In the genomic region with DNA sequence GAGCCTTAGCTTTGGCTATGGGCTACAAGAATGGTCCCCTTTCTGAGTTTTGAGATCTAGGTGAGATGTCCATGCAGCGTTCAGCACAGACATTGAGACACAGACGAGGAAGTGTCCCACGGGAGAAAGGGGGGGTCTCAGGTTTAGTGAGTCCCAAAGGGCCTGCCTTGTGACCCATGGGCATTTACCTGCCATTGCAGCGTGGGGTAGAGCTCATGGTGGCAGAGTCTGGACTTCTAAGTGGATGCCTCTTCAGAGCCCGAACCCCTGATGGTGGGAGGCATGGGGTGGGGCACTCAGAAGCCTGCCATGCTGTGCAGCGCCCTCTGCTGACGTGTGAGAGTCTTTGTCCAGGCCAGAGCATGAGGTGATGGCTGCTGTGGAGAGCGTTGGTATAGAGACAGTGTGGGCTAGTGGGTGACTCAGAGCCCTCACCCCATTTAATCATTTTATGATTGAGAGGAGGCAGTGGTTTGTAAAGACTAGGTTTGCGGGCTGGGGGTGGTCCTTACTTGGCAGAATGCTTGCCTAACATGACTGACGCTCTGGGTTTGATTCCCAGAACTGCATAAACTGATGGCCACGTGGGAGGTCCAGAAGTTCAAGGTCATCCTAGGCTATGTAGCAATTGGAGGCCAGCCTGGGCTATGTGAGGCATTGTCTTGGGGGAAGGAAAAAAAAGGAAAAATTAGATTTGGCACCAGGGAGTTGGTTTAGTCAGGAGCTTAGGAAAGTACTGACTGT, we compare ENCODE assay signal across 12 mouse cellular contexts. TPM values are rescaled to one million over a fixed set of nuclear protein-coding genes. Genes with fewer than 3 reads are reported as not detected.
DNase-seq lines count a peak whose midpoint lies in the region; ATAC-seq and TF ChIP-seq lines count a peak whose summit lies in the region.
"Had no signal": no experiment of that assay in that cellular context is flagged by ENCODE, and none has a peak within 500 bp of the region (broad histone marks: within the 10 kb centered on the region; RNA-seq: fewer than 3 reads in every experiment).

No protein-coding gene starts in this region.

- H3K36me3 ChIP-seq in hindbrain, embryonic 11.5 days (ENCODE audit: control insufficient read depth, insufficient read depth, low read length), result no peaks in the 10 kb centered on the region
- H3K36me3 ChIP-seq in hindbrain, embryonic 10.5 days, result no peaks in the 10 kb centered on the region
- no peaks in the 10 kb centered on the region for H3K36me3 ChIP-seq in thymus, adult 2 months (ENCODE audit: control insufficient read depth, insufficient read depth, low read length)
- H3K36me3 ChIP-seq in hindbrain, postnatal 0 days (ENCODE audit: insufficient read depth, low read length), result no peaks in the 10 kb centered on the region

- no peak for ATAC-seq in hindbrain, embryonic 11.5 days (ENCODE audit: low FRiP score)
- ATAC-seq in hindbrain, postnatal 0 days, result peak; percentile 22; the same call in 1 of the 2 replicates

- DNase-seq in hindbrain, embryonic 11.5 days (ENCODE audit: low spot score), result peak; percentile 16
- no peak for DNase-seq in hindbrain, embryonic 10.5 days (ENCODE audit: low spot score)
- peak; percentile 42 for DNase-seq in thymus, postnatal 4 days
- no peak for DNase-seq in thymus, adult 2 months
- peak; percentile 18 for DNase-seq in hindbrain, postnatal 0 days (ENCODE audit: low spot score)
- peak; percentile 55 for DNase-seq in testis, postnatal 10 days (ENCODE audit: low spot score)
- no peak for DNase-seq in left cerebral cortex, adult 9 months (ENCODE audit: low spot score in 2 of 2)
- DNase-seq in ovary, postnatal 36 days (ENCODE audit: low spot score), result no peak
- DNase-seq: cerebellum, postnatal 36 days; kidney, adult 18-20 months; lung, adult 18-20 months; thymus, postnatal 25 days had no signal

- H3K4me3 ChIP-seq in hindbrain, embryonic 11.5 days (ENCODE audit: low read depth, low read length), result no peak overlapping the region
- no peak overlapping the region for H3K4me3 ChIP-seq in hindbrain, embryonic 10.5 days
- no peak overlapping the region for H3K4me3 ChIP-seq in thymus, adult 2 months (ENCODE audit: control insufficient read depth, insufficient read depth, low read length)
- no peak overlapping the region for H3K4me3 ChIP-seq in hindbrain, postnatal 0 days (ENCODE audit: low read length)

- TF ChIP-seq POLR2A in thymus, adult 2 months (IDR thresholded peaks at IDR 0.05; ENCODE audit: control insufficient read depth, extremely low read depth, insufficient read depth, low read length, poor library complexity), result no peak

- H3K27ac ChIP-seq in hindbrain, embryonic 11.5 days (ENCODE audit: low read depth, low read length), result no peak overlapping the region
- H3K27ac ChIP-seq in hindbrain, embryonic 10.5 days, result no peak overlapping the region
- no peak overlapping the region for H3K27ac ChIP-seq in thymus, adult 2 months (ENCODE audit: control insufficient read depth, insufficient read depth, low read length)
- H3K27ac ChIP-seq in hindbrain, postnatal 0 days, result no peak overlapping the region

- no peak for TF ChIP-seq CTCF in thymus, adult 2 months (IDR thresholded peaks at IDR 0.05; ENCODE audit: borderline replicate concordance, control insufficient read depth, extremely low read depth, insufficient read depth, low read length, poor library complexity)
- TF ChIP-seq CTCF in hindbrain, postnatal 0 days (IDR thresholded peaks at IDR 0.05; ENCODE audit: low read depth), result peak; percentile 48

- no peaks in the 10 kb centered on the region for H3K27me3 ChIP-seq in hindbrain, embryonic 11.5 days (ENCODE audit: control insufficient read depth, insufficient read depth, low read length)
- H3K27me3 ChIP-seq in hindbrain, embryonic 10.5 days (ENCODE audit: insufficient read depth, poor library complexity, severe bottlenecking), result no peaks in the 10 kb centered on the region
- H3K27me3 ChIP-seq in thymus, adult 2 months (ENCODE audit: control insufficient read depth, insufficient read depth, low read length), result no peaks in the 10 kb centered on the region
- no peaks in the 10 kb centered on the region for H3K27me3 ChIP-seq in hindbrain, postnatal 0 days (ENCODE audit: insufficient read depth, low read length)

- no peak overlapping the region for H3K4me2 ChIP-seq in hindbrain, embryonic 11.5 days (replicated peaks; ENCODE audit: low read depth, low read length)
- H3K4me2 ChIP-seq in hindbrain, postnatal 0 days (ENCODE audit: low read depth, low read length), result no peak overlapping the region

- H3K9me3 ChIP-seq in hindbrain, embryonic 11.5 days (ENCODE audit: control insufficient read depth, low read length), result no peaks in the 10 kb centered on the region
- H3K9me3 ChIP-seq in hindbrain, embryonic 10.5 days, result no peaks in the 10 kb centered on the region
- no peaks in the 10 kb centered on the region for H3K9me3 ChIP-seq in hindbrain, postnatal 0 days (ENCODE audit: low read length)

- WGBS in hindbrain, embryonic 11.5 days, result 75% methylated on average over 11 of the region's 11 CpGs
- 71% methylated on average over 11 of the region's 11 CpGs for WGBS in hindbrain, embryonic 10.5 days
- 81% methylated on average over 11 of the region's 11 CpGs for WGBS in thymus, adult 2 months
- 70% methylated on average over 11 of the region's 11 CpGs for WGBS in hindbrain, postnatal 0 days

- H3K4me1 ChIP-seq in hindbrain, embryonic 11.5 days (replicated peaks; ENCODE audit: control insufficient read depth, insufficient read depth, low read length), result no peaks in the 10 kb centered on the region
- peaks cover 11% of the 10 kb centered on the region; the same call in 1 of the 2 replicates for H3K4me1 ChIP-seq in hindbrain, embryonic 10.5 days (replicated peaks)
- no peaks in the 10 kb centered on the region for H3K4me1 ChIP-seq in thymus, adult 2 months (replicated peaks; ENCODE audit: control insufficient read depth, insufficient read depth, low read length)
- H3K4me1 ChIP-seq in hindbrain, postnatal 0 days (ENCODE audit: insufficient read depth, low read length), result no peaks in the 10 kb centered on the region

- H3K9ac ChIP-seq in hindbrain, embryonic 11.5 days (ENCODE audit: low read depth, low read length), result no peak overlapping the region
- H3K9ac ChIP-seq in hindbrain, postnatal 0 days (replicated peaks; ENCODE audit: low read length), result no peak overlapping the region

RNA-seq across cellular contexts. Expression of a gene that starts 23.6 kb away (rescaled TPM):
- polyA plus RNA-seq in hindbrain, embryonic 11.5 days (2014; fragmentation: Nextera tagmentation; extraction: Ambion mirVana), result 7.1 and 9.9 TPM in 2 replicates
- polyA plus RNA-seq in hindbrain, embryonic 10.5 days (2016; fragmentation: Nextera tagmentation; extraction: Ambion mirVana), result 3.1 and 6.9 TPM in 2 replicates
- 2.6 TPM in 2 replicates for polyA plus RNA-seq in thymus, adult 2 months (2012; rRNA removed)
- total RNA-seq in hindbrain, postnatal 0 days (2014; rRNA removed), result 18.9 and 21.5 TPM in 2 replicates
- 7.1 and 8.4 TPM in 2 replicates for polyA plus RNA-seq in hindbrain, postnatal 0 days (2015; fragmentation: Nextera tagmentation; extraction: Ambion mirVana)

Comparison
In these comparisons a context has a peak if more than half of its experiments do, and no peak if none do; other contexts are left out.
1. DNase-seq: peak in hindbrain, embryonic 11.5 days (single experiment), thymus, postnatal 4 days (single experiment), hindbrain, postnatal 0 days (single experiment) and testis, postnatal 10 days (single experiment); none in hindbrain, embryonic 10.5 days (single experiment), thymus, adult 2 months (single experiment), left cerebral cortex, adult 9 months (0 of 2) and ovary, postnatal 36 days (single experiment).